In the genomic region with DNA sequence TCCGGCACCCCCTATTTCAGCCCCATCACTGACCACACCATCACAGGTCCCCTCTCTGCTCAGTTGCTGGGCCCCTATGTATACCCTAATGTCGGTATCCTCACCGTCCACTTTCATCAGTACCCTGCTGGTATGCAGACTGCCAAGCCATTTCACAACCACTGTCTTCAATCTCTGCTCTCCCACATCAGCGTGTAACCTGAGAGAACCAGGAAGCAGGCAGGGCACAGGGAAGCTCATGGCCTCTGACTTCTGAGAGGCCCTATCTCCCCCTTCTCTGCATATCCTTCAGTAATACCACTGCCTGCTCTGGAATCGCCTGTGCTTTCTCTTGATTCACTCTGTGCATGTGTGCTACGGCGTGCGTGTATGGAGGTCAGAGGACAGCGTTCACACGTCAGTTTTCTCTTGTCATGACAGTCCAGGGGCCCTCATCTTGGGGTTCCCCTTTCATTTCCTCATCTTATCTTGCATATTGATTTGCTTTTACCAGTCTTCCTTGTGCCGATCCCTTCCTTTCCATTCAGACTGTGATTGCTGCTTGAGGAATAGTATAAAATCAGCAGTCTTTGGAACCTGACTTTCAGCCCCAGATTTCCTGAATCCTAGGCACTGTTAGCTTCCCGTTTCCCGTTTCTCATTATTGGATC, we compare ENCODE assay signal across 25 mouse cellular contexts. TPM values are rescaled to one million over a fixed set of nuclear protein-coding genes. Genes with fewer than 3 reads are reported as not detected.
DNase-seq lines count a peak whose midpoint lies in the region; ATAC-seq and TF ChIP-seq lines count a peak whose summit lies in the region.
"Had no signal": no experiment of that assay in that cellular context is flagged by ENCODE, and none has a peak within 500 bp of the region (broad histone marks: within the 10 kb centered on the region; RNA-seq: fewer than 3 reads in every experiment).

No protein-coding gene starts in this region.

- no peak overlapping the region for H3K4me3 ChIP-seq in kidney, embryonic 14.5 days (ENCODE audit: low read length)
- H3K4me3 ChIP-seq in bone marrow macrophage, adult 2 months (ENCODE audit: insufficient read depth, low read length) = no peak overlapping the region
- no peak overlapping the region; the same call in 1 of the 2 replicates for H3K4me3 ChIP-seq in intestine, postnatal 0 days (ENCODE audit: low read depth, low read length)
- H3K4me3 ChIP-seq: embryonic facial prominence, embryonic 13.5 days; forebrain, embryonic 13.5 days; heart, adult 2 months; limb, embryonic 13.5 days; midbrain, embryonic 10.5 days had no signal

- no peak for DNase-seq in kidney, postnatal 10 days
- DNase-seq in 416B (ENCODE audit: low read depth) (peak; percentile 29), MN1 (ENCODE audit: low spot score) (no peak)
- no peak for DNase-seq in layer of hippocampus, adult 11-12 months (ENCODE audit: low spot score)
- DNase-seq: adrenal gland, postnatal 14 days; cerebellum, postnatal 10 days; gastrocnemius, postnatal 14 days; heart, adult 2 months; heart, postnatal 4 days; kidney, postnatal 25 days; lung, postnatal 4 days; right cerebral cortex, adult 18-20 months; right cerebral cortex, postnatal 4 days; thymus, postnatal 14 days had no signal

- no peak for TF ChIP-seq CTCF in bone marrow macrophage, adult 2 months (IDR thresholded peaks at IDR 0.05; ENCODE audit: low read depth, low read length)
- TF ChIP-seq CTCF in intestine, postnatal 0 days (IDR thresholded peaks at IDR 0.05; ENCODE audit: low read depth) = no peak

- H3K9me3 ChIP-seq in kidney, embryonic 14.5 days (ENCODE audit: control insufficient read depth, low read length) = no peaks in the 10 kb centered on the region
- no peaks in the 10 kb centered on the region for H3K9me3 ChIP-seq in intestine, postnatal 0 days (ENCODE audit: control insufficient read depth)
- H3K9me3 ChIP-seq: embryonic facial prominence, embryonic 13.5 days; forebrain, embryonic 13.5 days; limb, embryonic 13.5 days; midbrain, embryonic 10.5 days had no signal

- H3K4me2 ChIP-seq in kidney, embryonic 14.5 days (replicated peaks; ENCODE audit: low read depth, low read length) = no peak overlapping the region
- peak overlapping the region; percentile 48 for H3K4me2 ChIP-seq in intestine, postnatal 0 days (replicated peaks; ENCODE audit: low read depth)
- H3K4me2 ChIP-seq: embryonic facial prominence, embryonic 13.5 days; forebrain, embryonic 13.5 days; hindbrain, embryonic 14.5 days; limb, embryonic 13.5 days had no signal

- H3K27me3 ChIP-seq in kidney, embryonic 14.5 days (ENCODE audit: control insufficient read depth, insufficient read depth, low read length) = no peaks in the 10 kb centered on the region
- H3K27me3 ChIP-seq in intestine, postnatal 0 days (replicated peaks; ENCODE audit: control insufficient read depth, insufficient read depth, low read length) = no peaks in the 10 kb centered on the region
- H3K27me3 ChIP-seq: embryonic facial prominence, embryonic 13.5 days; forebrain, embryonic 13.5 days; limb, embryonic 13.5 days had no signal

- no peak overlapping the region for H3K27ac ChIP-seq in kidney, embryonic 14.5 days (ENCODE audit: low read depth, low read length)
- peak overlapping the region; percentile 21; the same call in 1 of the 2 replicates for H3K27ac ChIP-seq in bone marrow macrophage, adult 2 months (ENCODE audit: insufficient read depth, low read depth, low read length)
- peak overlapping the region; percentile 21 for H3K27ac ChIP-seq in intestine, postnatal 0 days (ENCODE audit: low read depth, low read length)
- H3K27ac ChIP-seq: embryonic facial prominence, embryonic 13.5 days; forebrain, embryonic 13.5 days; heart, adult 2 months; hindbrain, embryonic 14.5 days; limb, embryonic 13.5 days; liver, embryonic 14.5 days; midbrain, embryonic 10.5 days had no signal

- 60% methylated on average over 13 of the region's 13 CpGs for WGBS in kidney, embryonic 14.5 days
- 50% methylated on average over 13 of the region's 13 CpGs for WGBS in intestine, postnatal 0 days

- TF ChIP-seq POLR2A in bone marrow macrophage, adult 2 months (IDR thresholded peaks at IDR 0.05; ENCODE audit: borderline replicate concordance, low read depth, low read length) = no peak

- 0 out of 2 replicates have a peak, but pooled peaks have one; percentile 35 for ATAC-seq in kidney, embryonic 14.5 days (ENCODE audit: low FRiP score, low TSS enrichment)
- ATAC-seq in intestine, postnatal 0 days = peak; percentile 73
- ATAC-seq: forebrain, embryonic 13.5 days; inflammation-experienced regulatory T-cells, adult 6 months; midbrain, embryonic 16.5 days had no signal

- no peaks in the 10 kb centered on the region for H3K4me1 ChIP-seq in kidney, embryonic 14.5 days (ENCODE audit: control insufficient read depth, insufficient read depth, low read length)
- peaks cover 12% of the 10 kb centered on the region for H3K4me1 ChIP-seq in bone marrow macrophage, adult 2 months (ENCODE audit: control insufficient read depth, insufficient read depth, low read length)
- no peaks in the 10 kb centered on the region for H3K4me1 ChIP-seq in intestine, postnatal 0 days (replicated peaks; ENCODE audit: control insufficient read depth, insufficient read depth, low read length)
- H3K4me1 ChIP-seq: embryonic facial prominence, embryonic 13.5 days; forebrain, embryonic 13.5 days; limb, embryonic 13.5 days; midbrain, embryonic 10.5 days had no signal

- H3K9ac ChIP-seq in kidney, embryonic 14.5 days (ENCODE audit: low read depth, low read length) = no peak overlapping the region
- H3K9ac ChIP-seq in intestine, postnatal 0 days (ENCODE audit: low read depth, low read length) = no peak overlapping the region
- H3K9ac ChIP-seq: embryonic facial prominence, embryonic 13.5 days; forebrain, embryonic 13.5 days; hindbrain, embryonic 14.5 days; limb, embryonic 13.5 days; liver, embryonic 14.5 days had no signal

- peaks cover 7% of the 10 kb centered on the region; the same call in 1 of the 2 replicates for H3K36me3 ChIP-seq in kidney, embryonic 14.5 days (ENCODE audit: control insufficient read depth, insufficient read depth, low read length)
- H3K36me3 ChIP-seq in intestine, postnatal 0 days (ENCODE audit: control insufficient read depth, insufficient read depth) = 0 out of 2 replicates have a peak, but pooled peaks cover 12% of the 10 kb centered on the region

RNA-seq across cellular contexts. Expression of gene Klhl41, which starts 6.0 kb away (rescaled TPM):
- polyA plus RNA-seq in kidney, embryonic 14.5 days (2014; fragmentation: Nextera tagmentation; extraction: Ambion mirVana) = 0.32 and 0.39 TPM in 2 replicates
- polyA plus RNA-seq in bone marrow macrophage, adult 2 months (2012; ENCODE audit: insufficient read depth, insufficient read length, missing spikeins) = not detected in 2 replicates
- 0.07 TPM in 1 of 2 replicates, not detected in the other for polyA plus RNA-seq in intestine, postnatal 0 days (2015; fragmentation: Nextera tagmentation; extraction: Ambion mirVana)
- polyA plus RNA-seq: inflammation-experienced regulatory T-cells, adult 6 months had no signal

RNA-seq across cellular contexts. Expression of gene Bbs5, which starts 17.0 kb away (rescaled TPM):
- 19.7 and 24.1 TPM in 2 replicates for polyA plus RNA-seq in kidney, embryonic 14.5 days (2014; fragmentation: Nextera tagmentation; extraction: Ambion mirVana)
- polyA plus RNA-seq in bone marrow macrophage, adult 2 months (2012; ENCODE audit: insufficient read depth, insufficient read length, missing spikeins) = 5.7 and 6.5 TPM in 2 replicates
- 5.0 and 6.1 TPM in 2 replicates for polyA plus RNA-seq in intestine, postnatal 0 days (2015; fragmentation: Nextera tagmentation; extraction: Ambion mirVana)

RNA-seq across cellular contexts. Expression of gene Fastkd1, which starts 49.4 kb away (rescaled TPM):
- 10.2 and 18.4 TPM in 2 replicates for polyA plus RNA-seq in kidney, embryonic 14.5 days (2014; fragmentation: Nextera tagmentation; extraction: Ambion mirVana)
- 6.0 and 6.8 TPM in 2 replicates for polyA plus RNA-seq in bone marrow macrophage, adult 2 months (2012; ENCODE audit: insufficient read depth, insufficient read length, missing spikeins)
- 3.7 and 3.8 TPM in 2 replicates for polyA plus RNA-seq in intestine, postnatal 0 days (2015; fragmentation: Nextera tagmentation; extraction: Ambion mirVana)

RNA-seq across cellular contexts. Expression of gene Ppig, which starts 58.4 kb away (rescaled TPM):
- polyA plus RNA-seq in kidney, embryonic 14.5 days (2014; fragmentation: Nextera tagmentation; extraction: Ambion mirVana) = 151 and 156 TPM in 2 replicates
- 134 and 138 TPM in 2 replicates for polyA plus RNA-seq in bone marrow macrophage, adult 2 months (2012; ENCODE audit: insufficient read depth, insufficient read length, missing spikeins)
- 104 and 116 TPM in 2 replicates for polyA plus RNA-seq in intestine, postnatal 0 days (2015; fragmentation: Nextera tagmentation; extraction: Ambion mirVana)
